Mouse (Mus musculus) heart, postnatal 0 days (tissue): ENCODE results near the gene Cntn4. TPM values are rescaled to one million over a fixed set of nuclear protein-coding genes. Genes with fewer than 3 reads are reported as not detected.

ENCODE experiments used
- ATAC-seq: fragments of 200-750 bp; cut with Nextera tagmentation; 2 replicates; pipeline ENCODE4 v1.8.0; 2017; ENCODE audit warnings: low read depth, moderate number of reproducible peaks, moderate library complexity; ENCODE audit not compliant: insufficient read depth
- DNase-seq: peaks from one replicate; pipeline ENCODE4 v3.0.0-alpha.2; 2016; ENCODE audit warnings: low spot score
- H3K27ac ChIP-seq: fragments of 300-500 bp; sonication (generic); 2 replicates; pipeline ENCODE4 v1.5.1; 2014; ENCODE audit warnings: low read depth, mild to moderate bottlenecking
- H3K27me3 ChIP-seq: fragments of 300-500 bp; sonication (generic); 2 replicates; pipeline ENCODE4 v1.6.1; 2014; ENCODE audit warnings: low read length, mixed read lengths; ENCODE audit not compliant: control insufficient read depth, insufficient read depth
- H3K36me3 ChIP-seq: fragments of 300-500 bp; sonication (generic); replicated peaks from 2 replicates; pipeline ENCODE4 v1.6.1; 2014; ENCODE audit warnings: low read length, mixed read lengths; ENCODE audit not compliant: control insufficient read depth, insufficient read depth
- H3K4me1 ChIP-seq: fragments of 300-500 bp; sonication (generic); 2 replicates; pipeline ENCODE4 v1.6.1; 2014; ENCODE audit warnings: antibody characterized with exemption; ENCODE audit not compliant: control insufficient read depth, insufficient read depth
- H3K4me2 ChIP-seq: fragments of 300-500 bp; sonication (generic); 2 replicates; pipeline ENCODE4 v1.6.1; 2014; ENCODE audit warnings: low read depth, mild to moderate bottlenecking, low read length, moderate library complexity
- H3K4me3 ChIP-seq: fragments of 300-500 bp; sonication (generic); 2 replicates; pipeline ENCODE4 v1.5.1; 2014; ENCODE audit warnings: low read depth, low read length
- H3K9ac ChIP-seq: fragments of 300-500 bp; sonication (generic); replicated peaks from 2 replicates; pipeline ENCODE4 v1.6.1; 2014; ENCODE audit warnings: low read depth, low read length, mixed read lengths
- H3K9me3 ChIP-seq: fragments of 300-500 bp; sonication (generic); replicated peaks from 2 replicates; pipeline ENCODE4 v1.6.1; 2016; ENCODE audit warnings: low read length; ENCODE audit not compliant: control insufficient read depth
- CTCF ChIP-seq: IDR thresholded peaks from 2 replicates; pipeline ENCODE4 v1.5.1; 2016; ENCODE audit warnings: antibody characterized with exemption, control low read depth, low read depth
- EP300 ChIP-seq: IDR thresholded peaks from 2 replicates; pipeline ENCODE4 v1.6.1; 2016; ENCODE audit warnings: antibody characterized with exemption, low read depth
- WGBS: fragments of 180-500 bp; shearing (Covaris S2); extraction: QIAGEN DNeasy Blood & Tissue Kit; methylation state at CpG from one replicate; pipeline ENCODE4 v1.1.7; 2014; 5-methylcytosine and 5-hydroxymethylcytosine counted together
- polyA plus RNA-seq: library from polyadenylated mRNA; unstranded; fragments of >200 nt; fragmentation: Nextera tagmentation; extraction: Ambion mirVana; gene quantifications from 2 replicates; pipeline ENCODE4 v1.2.1, GENCODE M21; 2015
- total RNA-seq: library from RNA; depleted of rRNA; stranded (reverse); fragments of >200 nt; gene quantifications from 2 replicates; pipeline ENCODE4 v1.2.3, GENCODE M21; 2014; ENCODE audit warnings: low replicate concordance

Gene Cntn4
- total and polyA plus RNA-seq, 2 experiments from 2014 or later: 0.04 to 0.07 TPM

GRCm38 (mm10) chr6:106281621-106282020 lies 604.2 kb downstream of the Cntn4 start:
- Histone ChIP-seq H3K27me3 (no peaks in the 10 kb centered on the region), H3K4me2 (no peak overlapping the region), H3K9me3 (no peaks in the 10 kb centered on the region), H3K36me3 (no peaks in the 10 kb centered on the region), H3K27ac (no peak overlapping the region), H3K4me3 (no peak overlapping the region), H3K9ac (no peak overlapping the region), H3K4me1 (no peaks in the 10 kb centered on the region)
- ATAC-seq (no peak), DNase-seq (no peak)
- TF ChIP-seq EP300: no peak
- 86% methylated on average over 6 of the region's 6 CpGs for WGBS

- Histone ChIP-seq H3K4me1 (no peaks in the 10 kb centered on the region), H3K36me3 (no peaks in the 10 kb centered on the region), H3K4me2 (no peak overlapping the region), H3K4me3 (no peak overlapping the region), H3K27ac (no peak overlapping the region), H3K9me3 (no peaks in the 10 kb centered on the region), H3K9ac (no peak overlapping the region), H3K27me3 (no peaks in the 10 kb centered on the region)
- DNase-seq (no peak), ATAC-seq (no peak)
- WGBS: 83% methylated on average over 1 of the region's 1 CpGs
- TF ChIP-seq CTCF (no peak), EP300 (no peak)
Measured at GRCm38 (mm10) chr6:106283815-106284214, 606.4 kb downstream of the Cntn4 start.

GRCm38 (mm10) chr6:106299451-106299850 lies 622.0 kb downstream of the Cntn4 start:
- DNase-seq (no peak), ATAC-seq (no peak)
- no peaks in the 10 kb centered on the region for H3K27me3 ChIP-seq
- H3K36me3 ChIP-seq: no peaks in the 10 kb centered on the region
- no peak overlapping the region for H3K4me3 ChIP-seq
- H3K9me3 ChIP-seq: no peaks in the 10 kb centered on the region
- H3K4me2 ChIP-seq: no peak overlapping the region
- H3K9ac ChIP-seq: no peak overlapping the region
- H3K27ac ChIP-seq: no peak overlapping the region
- no peaks in the 10 kb centered on the region for H3K4me1 ChIP-seq
- TF ChIP-seq CTCF (no peak), EP300 (no peak)
- WGBS: 44% methylated on average over 1 of the region's 1 CpGs

GRCm38 (mm10) chr6:106300179-106300578 lies 622.7 kb downstream of the Cntn4 start:
- Histone ChIP-seq H3K27ac (no peak overlapping the region), H3K27me3 (no peaks in the 10 kb centered on the region), H3K4me1 (no peaks in the 10 kb centered on the region), H3K4me2 (no peak overlapping the region), H3K9ac (no peak overlapping the region), H3K36me3 (no peaks in the 10 kb centered on the region), H3K4me3 (no peak overlapping the region), H3K9me3 (no peaks in the 10 kb centered on the region)
- TF ChIP-seq EP300 (no peak), CTCF (no peak)
- DNase-seq (no peak), ATAC-seq (no peak)
- 31% methylated on average over 3 of the region's 3 CpGs for WGBS

- H3K9ac ChIP-seq: no peak overlapping the region
- no peaks in the 10 kb centered on the region for H3K4me1 ChIP-seq
- no peak overlapping the region for H3K4me2 ChIP-seq
- 38% methylated on average over 4 of the region's 4 CpGs for WGBS
- no peaks in the 10 kb centered on the region for H3K27me3 ChIP-seq
- TF ChIP-seq CTCF (no peak), EP300 (no peak)
- H3K4me3 ChIP-seq: no peak overlapping the region
- DNase-seq (no peak), ATAC-seq (no peak)
- H3K9me3 ChIP-seq: no peaks in the 10 kb centered on the region
- no peak overlapping the region for H3K27ac ChIP-seq
- H3K36me3 ChIP-seq: no peaks in the 10 kb centered on the region
Measured at GRCm38 (mm10) chr6:106302435-106302834, 625.0 kb downstream of the Cntn4 start.

- 37% methylated on average over 1 of the region's 1 CpGs for WGBS
- ATAC-seq (no peak), DNase-seq (no peak)
- TF ChIP-seq EP300: no peak
- peak; percentile 35 for TF ChIP-seq CTCF
- Histone ChIP-seq H3K4me3 (no peak overlapping the region), H3K9me3 (no peaks in the 10 kb centered on the region), H3K4me1 (no peaks in the 10 kb centered on the region), H3K9ac (no peak overlapping the region), H3K27me3 (no peaks in the 10 kb centered on the region), H3K4me2 (no peak overlapping the region), H3K27ac (no peak overlapping the region), H3K36me3 (no peaks in the 10 kb centered on the region)
Measured at GRCm38 (mm10) chr6:106328987-106329386, 651.5 kb downstream of the Cntn4 start.
